28 mouse cellular contexts compared by ENCODE assay signal in genomic region chr1:140740081-140740480, GRCm38 (mm10).
DNase-seq lines count a peak whose midpoint lies in the region; ATAC-seq and TF ChIP-seq lines count a peak whose summit lies in the region.
"Had no signal": no experiment of that assay in that cellular context is flagged by ENCODE, and none has a peak within 500 bp of the region (broad histone marks: within the 10 kb centered on the region; RNA-seq: fewer than 3 reads in every experiment).

No protein-coding gene starts in this region.

- no peak overlapping the region for H3K9ac ChIP-seq in MEL (ENCODE audit: control insufficient read depth, low read depth, low read length, poor library complexity, severe bottlenecking)
- H3K9ac ChIP-seq in stomach, postnatal 0 days (ENCODE audit: low read length): no peak overlapping the region
- H3K9ac ChIP-seq: embryonic facial prominence, embryonic 13.5 days; embryonic facial prominence, embryonic 15.5 days; forebrain, embryonic 12.5 days had no signal

- TF ChIP-seq RAD21 in MEL (IDR thresholded peaks at IDR 0.05; ENCODE audit: low read depth, low read length): no peak

- H3K27ac ChIP-seq in MEL (ENCODE audit: control insufficient read depth, low read depth, low read length): no peak overlapping the region
- H3K27ac ChIP-seq in bone marrow macrophage, adult 2 months (ENCODE audit: insufficient read depth, low read depth, low read length): peak overlapping the region; percentile 74; the same call in 1 of the 2 replicates
- H3K27ac ChIP-seq in stomach, postnatal 0 days (replicated peaks): no peak overlapping the region
- H3K27ac ChIP-seq: embryonic facial prominence, embryonic 13.5 days; embryonic facial prominence, embryonic 15.5 days; forebrain, embryonic 10.5 days; forebrain, embryonic 12.5 days had no signal

- H3K36me3 ChIP-seq in MEL (ENCODE audit: control insufficient read depth in 1 of 2, insufficient read depth in 2 of 2, low read length in 2 of 2): no peaks in the 10 kb centered on the region
- H3K36me3 ChIP-seq in stomach, postnatal 0 days (ENCODE audit: control insufficient read depth, insufficient read depth, low read length): no peaks in the 10 kb centered on the region
- H3K36me3 ChIP-seq: embryonic facial prominence, embryonic 13.5 days; embryonic facial prominence, embryonic 15.5 days; forebrain, embryonic 10.5 days; forebrain, embryonic 12.5 days; G1E had no signal

- TF ChIP-seq POLR2A in MEL (IDR thresholded peaks at IDR 0.05; ENCODE audit: control insufficient read depth in 1 of 2, insufficient read depth in 1 of 2, low read depth in 1 of 2, low read length in 2 of 2, poor library complexity in 1 of 2): no peak
- no peak for TF ChIP-seq POLR2A in bone marrow macrophage, adult 2 months (IDR thresholded peaks at IDR 0.05; ENCODE audit: borderline replicate concordance, low read depth, low read length)

- H3K4me3 ChIP-seq in MEL (ENCODE audit: control insufficient read depth in 1 of 2, insufficient read depth in 1 of 2, low read depth in 2 of 2, low read length in 2 of 2): no peak overlapping the region
- H3K4me3 ChIP-seq in bone marrow macrophage, adult 2 months (ENCODE audit: insufficient read depth, low read length): no peak overlapping the region
- H3K4me3 ChIP-seq in stomach, postnatal 0 days (ENCODE audit: low read depth, low read length): no peak overlapping the region
- H3K4me3 ChIP-seq: embryonic facial prominence, embryonic 13.5 days; embryonic facial prominence, embryonic 15.5 days; erythroblast, embryonic 14.5 days; forebrain, embryonic 10.5 days; forebrain, embryonic 12.5 days had no signal

- H3K4me2 ChIP-seq in stomach, postnatal 0 days (replicated peaks; ENCODE audit: low read depth): no peak overlapping the region
- H3K4me2 ChIP-seq: embryonic facial prominence, embryonic 13.5 days; embryonic facial prominence, embryonic 15.5 days; forebrain, embryonic 12.5 days had no signal

- DNase-seq in 416B (ENCODE audit: low read depth) (peak; percentile 51), MEL (ENCODE audit: low read depth, low spot score) (peak; percentile 26)
- DNase-seq in stomach, postnatal 0 days (ENCODE audit: low spot score): no peak
- no peak for DNase-seq in urinary bladder, postnatal 14 days (ENCODE audit: low spot score)
- DNase-seq: adrenal gland, postnatal 10 days; adrenal gland, postnatal 25 days; B cell, adult 2 months; cerebellum, adult 11 months; cerebellum, adult 18-20 months; cerebellum, adult 8-10 months; cerebellum, adult 9-11 months; cerebellum, postnatal 14 days; cerebellum, postnatal 36 days; embryo, embryonic 11 days had no signal

- ATAC-seq in cerebellum, adult (ENCODE audit: insufficient number of reproducible peaks, low FRiP score, low TSS enrichment): no peak
- no peak for ATAC-seq in stomach, postnatal 0 days (ENCODE audit: low FRiP score, low TSS enrichment)
- ATAC-seq: activated CD4-positive, CD25-positive, alpha-beta regulatory T cell, adult 4 months; CD4-positive, CD25-positive, alpha-beta regulatory T cell, adult 4 months; forebrain, embryonic 14.5 days; forebrain, embryonic 16.5 days; Patski had no signal

- H3K79me2 ChIP-seq in MEL (ENCODE audit: control insufficient read depth, insufficient read depth, low read length, poor library complexity): no peaks in the 10 kb centered on the region

- H3K27me3 ChIP-seq in MEL (ENCODE audit: control insufficient read depth in 1 of 2, insufficient read depth in 2 of 2, low read length in 2 of 2): no peaks in the 10 kb centered on the region
- H3K27me3 ChIP-seq in stomach, postnatal 0 days (ENCODE audit: control insufficient read depth, insufficient read depth, low read length): no peaks in the 10 kb centered on the region
- H3K27me3 ChIP-seq: CH12.LX; embryonic facial prominence, embryonic 13.5 days; embryonic facial prominence, embryonic 15.5 days; forebrain, embryonic 12.5 days; Patski had no signal

- no peaks in the 10 kb centered on the region; a peak in 1 of 4 replicates for H3K4me1 ChIP-seq in MEL (ENCODE audit: control insufficient read depth in 1 of 2, insufficient read depth in 2 of 2, low read length in 2 of 2)
- peaks cover 4% of the 10 kb centered on the region for H3K4me1 ChIP-seq in bone marrow macrophage, adult 2 months (ENCODE audit: control insufficient read depth, insufficient read depth, low read length)
- no peaks in the 10 kb centered on the region for H3K4me1 ChIP-seq in stomach, postnatal 0 days (replicated peaks; ENCODE audit: control insufficient read depth, insufficient read depth)
- H3K4me1 ChIP-seq: embryonic facial prominence, embryonic 13.5 days; embryonic facial prominence, embryonic 15.5 days; forebrain, embryonic 10.5 days; forebrain, embryonic 12.5 days had no signal

- WGBS in stomach, postnatal 0 days: 41% methylated on average over 1 of the region's 1 CpGs

- no peak for TF ChIP-seq CTCF in MEL (IDR thresholded peaks at IDR 0.05 in 2 of 3, conservative IDR thresholded peaks at IDR 0.05 in 1 of 3; ENCODE audit: control insufficient read depth in 1 of 3, insufficient read depth in 1 of 3, low read depth in 2 of 3, low read length in 3 of 3, poor library complexity in 1 of 3, severe bottlenecking in 1 of 3)
- TF ChIP-seq CTCF in bone marrow macrophage, adult 2 months (IDR thresholded peaks at IDR 0.05; ENCODE audit: low read depth, low read length): no peak
- TF ChIP-seq CTCF in stomach, postnatal 0 days (IDR thresholded peaks at IDR 0.05; ENCODE audit: low read depth): no peak

- TF ChIP-seq EP300 in MEL (IDR thresholded peaks at IDR 0.05; ENCODE audit: low read depth in 1 of 2, low read length in 2 of 2): no peak
- TF ChIP-seq EP300 in stomach, postnatal 0 days (optimal IDR thresholded peaks at IDR 0.05): no peak

- no peaks in the 10 kb centered on the region for H3K9me3 ChIP-seq in MEL (replicated peaks; ENCODE audit: insufficient read depth, low read length)
- no peaks in the 10 kb centered on the region for H3K9me3 ChIP-seq in stomach, postnatal 0 days (ENCODE audit: control insufficient read depth, low read length)
- H3K9me3 ChIP-seq: embryonic facial prominence, embryonic 13.5 days; embryonic facial prominence, embryonic 15.5 days; forebrain, embryonic 10.5 days; forebrain, embryonic 12.5 days had no signal

TF ChIP-seq in MEL, 35 proteins besides CTCF, POLR2A, EP300 and RAD21:
- TF ChIP-seq KAT2A (conservative IDR thresholded peaks at IDR 0.05; ENCODE audit: low read depth, low read length) (no peak), ZKSCAN1 (IDR thresholded peaks at IDR 0.05; ENCODE audit: low read depth, low read length) (no peak), MAX (IDR thresholded peaks at IDR 0.05; ENCODE audit: low read length) (no peak), UBTF (IDR thresholded peaks at IDR 0.05; ENCODE audit: borderline replicate concordance, insufficient read depth, low read depth, low read length) (no peak), USF2 (IDR thresholded peaks at IDR 0.05; ENCODE audit: borderline replicate concordance in 1 of 2, insufficient read depth in 1 of 2, low read depth in 1 of 2, low read length in 2 of 2) (no peak)

Comparison
In these comparisons a context has a peak if more than half of its experiments do, and no peak if none do; other contexts are left out.
1. DNase-seq: peak in 416B (single experiment) and MEL (single experiment); none in stomach, postnatal 0 days (single experiment) and urinary bladder, postnatal 14 days (single experiment).